Mouse (Mus musculus) limb, embryonic 12.5 days (tissue): ENCODE results near the gene Lypla2. TPM values are rescaled to one million over a fixed set of nuclear protein-coding genes. Genes with fewer than 3 reads are reported as not detected.

Experiments used
- ATAC-seq: fragments of 200-750 bp; cut with Nextera tagmentation; 2 replicates; pipeline ENCODE4 v1.8.0; 2017; ENCODE audit warnings: low read depth, moderate TSS enrichment; ENCODE audit not compliant: insufficient number of reproducible peaks, insufficient read depth, low FRiP score, low TSS enrichment
- H3K27ac ChIP-seq: fragments of 300-500 bp; sonication (generic); 2 replicates; pipeline ENCODE4 v1.5.1; 2016; ENCODE audit warnings: mild to moderate bottlenecking, moderate library complexity
- H3K27me3 ChIP-seq: fragments of 300-500 bp; sonication (generic); 2 replicates; pipeline ENCODE4 v1.6.1; 2016; ENCODE audit warnings: mild to moderate bottlenecking, moderate library complexity
- H3K36me3 ChIP-seq: fragments of 300-500 bp; sonication (generic); 2 replicates; pipeline ENCODE4 v1.6.1; 2016; ENCODE audit warnings: mild to moderate bottlenecking, moderate library complexity
- H3K4me1 ChIP-seq: fragments of 300-500 bp; sonication (generic); replicated peaks from 2 replicates; pipeline ENCODE4 v1.6.1; 2016
- H3K4me2 ChIP-seq: fragments of 300-500 bp; sonication (generic); 2 replicates; pipeline ENCODE4 v1.6.1; 2016; ENCODE audit warnings: mild to moderate bottlenecking, moderate library complexity
- H3K4me3 ChIP-seq: fragments of 300-500 bp; sonication (generic); replicated peaks from 2 replicates; pipeline ENCODE4 v1.5.1; 2016; ENCODE audit warnings: mild to moderate bottlenecking
- H3K9ac ChIP-seq: fragments of 300-500 bp; sonication (generic); replicated peaks from 2 replicates; pipeline ENCODE4 v1.6.1; 2016; ENCODE audit warnings: mild to moderate bottlenecking, moderate library complexity
- H3K9me3 ChIP-seq: fragments of 300-500 bp; sonication (generic); 2 replicates; pipeline ENCODE4 v1.6.1; 2016; ENCODE audit warnings: mild to moderate bottlenecking, moderate library complexity
- WGBS: fragments of 180-500 bp; shearing (Covaris S2); methylation state at CpG from one replicate; pipeline ENCODE4 v1.1.7; 2016; 5-methylcytosine and 5-hydroxymethylcytosine counted together
- polyA plus RNA-seq: library from polyadenylated mRNA; unstranded; fragments of >200 nt; fragmentation: Nextera tagmentation; extraction: Ambion mirVana; gene quantifications from 2 replicates; pipeline ENCODE4 v1.2.1, GENCODE M21; 2016

The Lypla2 gene
- polyA plus RNA-seq, 1 experiment from 2014 or later, result 127 TPM

DNA sequence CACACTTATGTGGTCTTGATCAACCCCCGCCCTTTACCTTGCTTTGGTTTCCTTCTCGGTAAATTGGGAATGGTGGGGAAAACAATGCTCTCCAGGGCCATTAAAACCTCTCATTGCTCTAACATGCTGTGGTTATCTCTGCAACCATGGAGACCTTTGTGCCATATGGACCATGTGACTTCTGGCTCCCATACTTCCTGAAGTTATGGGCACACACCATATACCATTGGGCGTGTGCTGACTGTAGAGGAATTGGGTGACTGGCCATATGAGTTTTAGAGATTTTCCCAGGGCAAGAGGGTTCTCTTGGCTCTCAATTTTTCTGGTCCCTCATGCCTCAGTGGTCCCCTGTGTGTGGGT is 53.2 kb downstream of the Lypla2 start:
- no peaks in the 10 kb centered on the region for H3K27me3 ChIP-seq
- H3K36me3 ChIP-seq, result peaks cover 13% of the 10 kb centered on the region
- no peak for ATAC-seq
- H3K9ac ChIP-seq, result no peak overlapping the region
- peaks cover 11% of the 10 kb centered on the region; the same call in 1 of the 2 replicates for H3K4me1 ChIP-seq
- WGBS, result 93% methylated on average over 3 of the region's 3 CpGs
- H3K4me3 ChIP-seq, result no peak overlapping the region
- H3K27ac ChIP-seq, result no peak overlapping the region
- H3K4me2 ChIP-seq, result no peak overlapping the region
- no peaks in the 10 kb centered on the region for H3K9me3 ChIP-seq

DNA sequence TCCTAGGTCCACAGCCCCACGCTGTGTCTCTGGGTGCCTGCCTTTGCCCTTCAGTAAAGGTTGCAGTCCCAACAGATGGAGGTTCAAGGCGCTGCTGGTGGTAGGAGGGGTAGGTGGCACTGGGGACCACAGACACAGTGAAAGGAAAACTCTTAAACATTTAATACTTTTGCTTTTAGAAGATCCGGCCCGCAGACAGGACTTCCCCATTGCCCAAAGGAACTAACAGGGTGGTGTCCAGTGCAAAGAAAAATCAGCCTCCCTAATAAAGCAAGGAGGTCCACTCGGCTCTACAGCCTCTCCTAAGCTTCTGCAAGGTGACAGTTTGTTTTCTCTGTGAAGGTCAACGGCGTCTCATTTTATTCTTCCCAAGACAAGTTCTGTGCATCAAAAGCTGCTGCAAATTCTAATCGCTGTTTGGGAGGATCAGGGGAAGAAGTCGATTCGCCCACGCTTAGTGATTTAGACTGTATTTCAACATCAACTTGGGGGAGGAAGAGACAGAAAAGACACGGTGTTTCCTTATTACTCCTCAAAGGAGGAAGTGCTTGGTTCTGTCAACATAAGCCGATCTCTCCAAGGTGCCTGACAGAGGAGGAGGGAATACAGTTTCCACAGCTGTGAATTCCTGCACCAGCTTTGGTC is 53.7 kb downstream of the Lypla2 start:
- 88% methylated on average over 13 of the region's 13 CpGs for WGBS
- Histone ChIP-seq H3K4me2 (no peak overlapping the region), H3K27ac (no peak overlapping the region), H3K27me3 (no peaks in the 10 kb centered on the region), H3K9ac (0 out of 2 replicates have a peak overlapping the region, but pooled peaks have one; percentile 13), H3K4me1 (peaks cover 11% of the 10 kb centered on the region; the same call in 1 of the 2 replicates), H3K36me3 (peaks cover 9% of the 10 kb centered on the region; the same call in 1 of the 2 replicates), H3K4me3 (no peak overlapping the region), H3K9me3 (no peaks in the 10 kb centered on the region)
- no peak for ATAC-seq

Other genes starting within 250 kb of the Lypla2 start
- gene Il22ra1, start 244.5 kb downstream of the Lypla2 start, polyA plus RNA-seq, result not detected in 2 replicates
- 2.0 and 2.4 TPM in 2 replicates for gene Myom3, start 212.9 kb downstream of the Lypla2 start, polyA plus RNA-seq
- 392 and 402 TPM in 2 replicates for gene Srsf10, start 116.9 kb downstream of the Lypla2 start, polyA plus RNA-seq
- gene Pnrc2, start 98.8 kb downstream of the Lypla2 start, polyA plus RNA-seq, result 209 and 220 TPM in 2 replicates
- gene Cnr2, start 77.2 kb downstream of the Lypla2 start, polyA plus RNA-seq, result 0.22 and 0.45 TPM in 2 replicates
- gene Fuca1, start 51.9 kb downstream of the Lypla2 start, polyA plus RNA-seq, result 47.0 and 51.0 TPM in 2 replicates
- 78.5 and 81.5 TPM in 2 replicates for gene Hmgcl, start 26.2 kb downstream of the Lypla2 start, polyA plus RNA-seq
- 32.1 and 33.3 TPM in 2 replicates for gene Gale, start 8.9 kb downstream of the Lypla2 start, polyA plus RNA-seq
- 64.9 and 69.6 TPM in 2 replicates for gene Pithd1, start 14.6 kb upstream of the Lypla2 start, polyA plus RNA-seq
- 40.6 and 45.3 TPM in 2 replicates for gene Eloa, start 49.1 kb upstream of the Lypla2 start, polyA plus RNA-seq
- gene Rpl11, start 80.8 kb upstream of the Lypla2 start, polyA plus RNA-seq, result 442 and 453 TPM in 2 replicates
- 652 and 658 TPM in 2 replicates for gene Id3, start 170.9 kb upstream of the Lypla2 start, polyA plus RNA-seq
- gene E2f2, start 199.8 kb upstream of the Lypla2 start, polyA plus RNA-seq, result 10.6 and 10.8 TPM in 2 replicates
- 9.9 and 11.3 TPM in 2 replicates for gene Asap3, start 233.7 kb upstream of the Lypla2 start, polyA plus RNA-seq